Mouse (Mus musculus): Measurements from ENCODE around the gene Mbtd1. TPM values are rescaled to one million over a fixed set of nuclear protein-coding genes. Genes with fewer than 3 reads are reported as not detected.

The Mbtd1 gene
- 19.9 TPM in 2 replicates for total RNA-seq (2012; rRNA removed)
- total RNA-seq (2014; rRNA removed), result 20.5 and 21.5 TPM in 2 replicates
- 46.5 and 50.1 TPM in 2 replicates for polyA plus RNA-seq (2012; ENCODE audit: insufficient read length, low read depth)

DNA sequence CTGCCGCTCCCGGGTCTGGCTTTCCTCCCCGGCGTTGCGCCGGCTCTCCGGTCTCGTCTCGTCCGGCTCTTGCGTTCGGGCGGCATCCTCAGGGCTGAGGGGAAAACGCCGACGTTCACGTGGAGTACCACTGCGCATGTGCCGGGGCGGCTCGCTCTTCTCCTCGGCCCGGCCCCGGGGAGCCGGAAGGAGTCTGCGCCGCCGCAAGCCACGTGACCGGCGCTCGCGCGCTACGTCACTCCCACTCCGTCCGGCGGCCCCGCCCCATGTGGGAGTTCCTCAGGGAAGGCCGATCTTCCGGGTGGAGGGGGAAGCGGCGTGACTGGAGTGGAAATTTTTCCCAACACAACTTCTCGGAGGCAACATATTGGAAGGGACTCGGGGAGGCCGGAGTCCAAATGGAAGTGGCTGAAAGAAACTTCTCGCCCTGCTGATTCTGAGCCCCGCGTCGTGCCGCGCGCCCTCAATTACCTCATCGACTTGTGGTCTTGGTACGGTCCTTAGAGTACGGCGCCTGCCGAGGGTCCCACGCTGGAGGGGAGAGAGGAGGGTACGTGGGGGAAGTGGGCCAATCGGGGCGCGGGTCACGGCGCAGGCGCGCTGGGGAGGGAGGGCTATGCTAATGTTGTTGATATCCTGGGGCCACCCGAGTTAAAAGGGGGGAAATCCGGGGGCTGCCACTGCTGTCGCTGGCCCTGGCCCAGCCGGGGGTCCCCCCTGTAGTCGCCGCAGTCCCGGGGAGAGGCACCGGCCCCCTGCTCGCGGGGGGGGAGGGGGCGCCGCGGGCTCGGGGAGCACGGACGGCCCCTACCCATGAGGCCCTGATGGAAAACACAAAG is at the start of gene Mbtd1, which contains the start of gene Utp18:
Gene Mbtd1 (plus strand): TSS at position 281 of the 839 bp plus-strand sequence.
Gene Utp18 (minus strand): TSS at position 195 of the 839 bp plus-strand sequence.
- Histone ChIP-seq H3K36me3 (replicated peaks in 1 of 2; ENCODE audit: control insufficient read depth in 1 of 2, insufficient read depth in 1 of 2, low read length in 1 of 2) (peaks cover 11 to 50% of the 10 kb centered on the region in 2 experiments), H3K27ac (ENCODE audit: insufficient read depth, low read depth) (peak within 1 kb of the TSS; percentile 92), H3K27me3 (replicated peaks) (no peaks in the 10 kb centered on the region), H3K4me2 (ENCODE audit: insufficient read depth, low read depth, poor library complexity, severe bottlenecking) (peak within 1 kb of the TSS; percentile 99), H3K4me1 (ENCODE audit: control insufficient read depth in 1 of 2, insufficient read depth in 2 of 2) (peaks cover 8 to 49% of the 10 kb centered on the region in 2 experiments), H3K79me2 (replicated peaks; ENCODE audit: control insufficient read depth, extremely low read depth, insufficient read depth, poor library complexity, severe bottlenecking) (peaks cover 67% of the 10 kb centered on the region), H3K9ac (ENCODE audit: insufficient read depth, low read depth) (peak within 1 kb of the TSS; percentile 90), H3K4me3 (replicated peaks in 1 of 3; ENCODE audit: low read depth in 2 of 3, low read length in 2 of 3, poor library complexity in 1 of 3) (peak within 1 kb of the TSS; percentile 89 to 95 (median 89)), H3K9me3 (replicated peaks; ENCODE audit: low read length) (no peaks in the 10 kb centered on the region)
- dilution Hi-C loops (cut with MboI; ENCODE audit: extremely low pct_ligation_motif_present, extremely low pct_unique_long_range_greater_than_20kb, low sequenced_read_pairs), result no loop called here
- in situ Hi-C loops (cut with MboI; ENCODE audit: low pct_ligation_motif_present, low pct_unique_long_range_greater_than_20kb, low sequenced_read_pairs), result no loop called here
- peak; percentile 97 for DNase-seq (ENCODE audit: extremely low read depth)
- no peak for TF ChIP-seq ZNF384 (IDR thresholded peaks at IDR 0.05; ENCODE audit: low read depth, low read length)
- TF ChIP-seq ETS1 (conservative IDR thresholded peaks at IDR 0.05; ENCODE audit: low read depth, low read length), result peak; percentile 40; the same call in 1 of the 2 replicates
- peak; percentile 69; the same call in 1 of the 2 replicates for TF ChIP-seq RCOR1 (conservative IDR thresholded peaks at IDR 0.05; ENCODE audit: low read depth, low read length)
- peak; percentile 22; the same call in 1 of the 2 replicates for TF ChIP-seq SIN3A (IDR thresholded peaks at IDR 0.05; ENCODE audit: low read length)
- 0 out of 2 replicates have a peak, but pooled peaks have one; percentile 11 for TF ChIP-seq EP300 (IDR thresholded peaks at IDR 0.05; ENCODE audit: low read length)
- TF ChIP-seq MAFK (IDR thresholded peaks at IDR 0.05; ENCODE audit: insufficient replicate concordance, low read length), result no peak
- TF ChIP-seq MYC (IDR thresholded peaks at IDR 0.05; ENCODE audit: low read depth, low read length), result 0 out of 2 replicates have a peak, but pooled peaks have one; percentile 55
- TF ChIP-seq CTCF (conservative IDR thresholded peaks at IDR 0.05 in 1 of 2, IDR thresholded peaks at IDR 0.05 in 1 of 2; ENCODE audit: low read depth in 2 of 2, low read length in 2 of 2), result no peak
- peak; percentile 90 for TF ChIP-seq MXI1 (IDR thresholded peaks at IDR 0.05; ENCODE audit: low read depth, low read length)
- peak; percentile 44; the same call in 1 of the 2 replicates for TF ChIP-seq NELFE (IDR thresholded peaks at IDR 0.05; ENCODE audit: low read depth, low read length)
- no peak for TF ChIP-seq RAD21 (IDR thresholded peaks at IDR 0.05; ENCODE audit: low read depth, low read length)
- TF ChIP-seq BHLHE40 (IDR thresholded peaks at IDR 0.05; ENCODE audit: low read depth, low read length), result peak; percentile 93
- TF ChIP-seq ZC3H11A (IDR thresholded peaks at IDR 0.05; ENCODE audit: low read depth, low read length), result no peak
- peak; percentile 63 for TF ChIP-seq MAZ (IDR thresholded peaks at IDR 0.05; ENCODE audit: low read depth, low read length)
- peak; percentile 97 for TF ChIP-seq USF1 (IDR thresholded peaks at IDR 0.05; ENCODE audit: low read depth, low read length)
- peak; percentile 83 for TF ChIP-seq POLR2A (IDR thresholded peaks at IDR 0.05; ENCODE audit: low read depth, low read length)
- peak; percentile 97 for TF ChIP-seq MAX (IDR thresholded peaks at IDR 0.05; ENCODE audit: low read length)
- TF ChIP-seq TCF12 (IDR thresholded peaks at IDR 0.05; ENCODE audit: low read depth, low read length), result 0 out of 2 replicates have a peak, but pooled peaks have one; percentile 29
- TF ChIP-seq E2F4 (IDR thresholded peaks at IDR 0.05; ENCODE audit: insufficient replicate concordance, low read depth, low read length), result no peak
- TF ChIP-seq TBP (conservative IDR thresholded peaks at IDR 0.05; ENCODE audit: low read depth, low read length), result 0 out of 2 replicates have a peak, but pooled peaks have one; percentile 11
- TF ChIP-seq ELF1 (IDR thresholded peaks at IDR 0.05; ENCODE audit: low read depth, low read length), result peak; percentile 94
- 0 out of 2 replicates have a peak, but pooled peaks have one; percentile 1 for TF ChIP-seq ZMIZ1 (IDR thresholded peaks at IDR 0.05; ENCODE audit: low read depth, low read length)
- TF ChIP-seq SMC3 (IDR thresholded peaks at IDR 0.05; ENCODE audit: low read depth, low read length), result no peak
- TF ChIP-seq POLR2AphosphoS2 (IDR thresholded peaks at IDR 0.05; ENCODE audit: low read depth, low read length), result 0 out of 2 replicates have a peak, but pooled peaks have one; percentile 69
- TF ChIP-seq USF2 (conservative IDR thresholded peaks at IDR 0.05; ENCODE audit: low read depth, low read length), result peak; percentile 93
- TF ChIP-seq CHD2 (IDR thresholded peaks at IDR 0.05; ENCODE audit: low read length), result no peak; the same call in 1 of the 2 replicates
- TF ChIP-seq CHD1 (IDR thresholded peaks at IDR 0.05; ENCODE audit: low read depth, low read length), result peak; percentile 98
- peak; percentile 75 for TF ChIP-seq IRF4 (IDR thresholded peaks at IDR 0.05; ENCODE audit: low read depth, low read length)
- peak; percentile 16 for TF ChIP-seq MEF2A (IDR thresholded peaks at IDR 0.05; ENCODE audit: borderline replicate concordance, low read depth, low read length)
- peak; percentile 90 for TF ChIP-seq NRF1 (IDR thresholded peaks at IDR 0.05; ENCODE audit: low read depth, low read length)
- TF ChIP-seq HCFC1 (IDR thresholded peaks at IDR 0.05; ENCODE audit: low read depth, low read length), result peak; percentile 74
- TF ChIP-seq KAT2A (IDR thresholded peaks at IDR 0.05; ENCODE audit: insufficient replicate concordance, low read length), result peak; percentile 47; the same call in 1 of the 2 replicates
- no peak for TF ChIP-seq UBTF (IDR thresholded peaks at IDR 0.05; ENCODE audit: low read depth, low read length)
